ENCODE assay signal across 38 mouse cellular contexts in genomic region chr12:34975991-34976390, GRCm38 (mm10). TPM values are rescaled to one million over a fixed set of nuclear protein-coding genes. Genes with fewer than 3 reads are reported as not detected.
"Had no signal": no experiment of that assay in that cellular context is flagged by ENCODE, and none has a peak within 500 bp of the region (broad histone marks: within the 10 kb centered on the region; RNA-seq: fewer than 3 reads in every experiment).

No protein-coding gene starts in this region.

- H3K36me3 ChIP-seq: heart, embryonic 10.5 days; heart, embryonic 12.5 days; hindbrain, embryonic 10.5 days; hindbrain, embryonic 12.5 days; intestine, embryonic 15.5 days; limb, embryonic 10.5 days; limb, embryonic 12.5 days; liver, embryonic 13.5 days; liver, embryonic 15.5 days had no signal

- H3K4me3 ChIP-seq: gastrocnemius, adult 2 months; heart, embryonic 10.5 days; heart, embryonic 12.5 days; hindbrain, embryonic 10.5 days; hindbrain, embryonic 12.5 days; intestine, embryonic 15.5 days; left cerebral cortex, adult 2 months; limb, embryonic 10.5 days; limb, embryonic 12.5 days; liver, embryonic 13.5 days; liver, embryonic 15.5 days had no signal

- H3K4me2 ChIP-seq: heart, embryonic 12.5 days; hindbrain, embryonic 12.5 days; hindbrain, embryonic 14.5 days; intestine, embryonic 15.5 days; limb, embryonic 12.5 days; liver, embryonic 11.5 days; liver, embryonic 13.5 days; liver, embryonic 15.5 days had no signal

- H3K9me3 ChIP-seq: heart, embryonic 10.5 days; hindbrain, embryonic 10.5 days; hindbrain, embryonic 12.5 days; intestine, embryonic 15.5 days; limb, embryonic 10.5 days; limb, embryonic 12.5 days; liver, embryonic 13.5 days; liver, embryonic 15.5 days had no signal

- DNase-seq: gastrocnemius, adult 2 months; gastrocnemius, postnatal 10 days; gastrocnemius, postnatal 25 days; heart, adult 18-20 months; heart, postnatal 10 days; heart, postnatal 4 days; kidney, adult 18-20 months; kidney, adult 8-10 months; kidney, postnatal 10 days; kidney, postnatal 25 days; kidney, postnatal 4 days; layer of hippocampus, adult 9-11 months; liver; liver, embryonic 13.5 days had no signal

- H3K9ac ChIP-seq: heart, embryonic 12.5 days; hindbrain, embryonic 12.5 days; hindbrain, embryonic 14.5 days; intestine, embryonic 15.5 days; limb, embryonic 12.5 days; liver, embryonic 13.5 days; liver, embryonic 15.5 days had no signal

- H3K4me1 ChIP-seq: heart, embryonic 10.5 days; heart, embryonic 12.5 days; hindbrain, embryonic 10.5 days; hindbrain, embryonic 12.5 days; intestine, embryonic 15.5 days; limb, embryonic 10.5 days; limb, embryonic 12.5 days; liver, embryonic 13.5 days; liver, embryonic 15.5 days had no signal

- H3K27ac ChIP-seq: gastrocnemius, adult 2 months; heart, embryonic 10.5 days; hindbrain, embryonic 10.5 days; hindbrain, embryonic 12.5 days; hindbrain, embryonic 14.5 days; intestine, embryonic 15.5 days; left cerebral cortex, adult 2 months; limb, embryonic 10.5 days; limb, embryonic 12.5 days; liver, embryonic 13.5 days; liver, embryonic 15.5 days had no signal

- H3K27me3 ChIP-seq: heart, embryonic 12.5 days; hindbrain, embryonic 12.5 days; intestine, embryonic 15.5 days; limb, embryonic 12.5 days; liver, embryonic 13.5 days; liver, embryonic 15.5 days had no signal

RNA-seq across cellular contexts. Expression of gene Prps1l1, which starts 8.6 kb away (rescaled TPM):
- total RNA-seq: gastrocnemius, adult 2 months; gastrocnemius, postnatal 10 days; gastrocnemius, postnatal 25 days; gastrocnemius, postnatal 4 days; heart, adult 18-20 months; heart, adult 8-10 months; heart, postnatal 10 days; heart, postnatal 25 days; heart, postnatal 4 days; layer of hippocampus, adult 8-10 months; layer of hippocampus, postnatal 25 days; left cerebral cortex, adult 2 months; left cerebral cortex, postnatal 14 days; left cerebral cortex, postnatal 36 days had no signal
- polyA plus RNA-seq: heart, embryonic 10.5 days; heart, embryonic 12.5 days; heart, embryonic 14.5 days; hindbrain, embryonic 10.5 days; hindbrain, embryonic 12.5 days; hindbrain, embryonic 14.5 days; hindbrain, embryonic 16.5 days; intestine, embryonic 15.5 days; intestine, postnatal 0 days; kidney, embryonic 14.5 days; kidney, embryonic 16.5 days; limb, embryonic 10.5 days; limb, embryonic 12.5 days; limb, embryonic 14.5 days; liver, embryonic 11.5 days; liver, embryonic 15.5 days had no signal
